Mouse (Mus musculus) embryonic facial prominence, embryonic 14.5 days (tissue): Measurements from ENCODE around the gene Hes6. TPM values are rescaled to one million over a fixed set of nuclear protein-coding genes. Genes with fewer than 3 reads are reported as not detected.

ENCODE experiments used
- ATAC-seq: fragments of 200-750 bp; cut with Nextera tagmentation; 2 replicates; pipeline ENCODE4 v1.8.0; 2017; ENCODE audit warnings: low read depth, moderate number of reproducible peaks, moderate TSS enrichment
- DNase-seq: peaks from one replicate; pipeline ENCODE4 v3.0.0-alpha.2; 2015; ENCODE audit warnings: low spot score
- H3K27ac ChIP-seq: fragments of 300-500 bp; sonication (generic); replicated peaks from 2 replicates; pipeline ENCODE4 v1.5.1; 2014; ENCODE audit warnings: low read depth, mild to moderate bottlenecking, low read length, moderate library complexity
- H3K27me3 ChIP-seq: fragments of 300-500 bp; sonication (generic); replicated peaks from 2 replicates; pipeline ENCODE4 v1.6.1; 2014; ENCODE audit warnings: low read length; ENCODE audit not compliant: control insufficient read depth, insufficient read depth
- H3K36me3 ChIP-seq: fragments of 300-500 bp; sonication (generic); 2 replicates; pipeline ENCODE4 v1.6.1; 2014; ENCODE audit warnings: low read length, mixed read lengths; ENCODE audit not compliant: control insufficient read depth, insufficient read depth
- H3K4me1 ChIP-seq: fragments of 300-500 bp; sonication (generic); 2 replicates; pipeline ENCODE4 v1.6.1; 2014; ENCODE audit warnings: antibody characterized with exemption, low read length; ENCODE audit not compliant: control insufficient read depth, insufficient read depth
- H3K4me2 ChIP-seq: fragments of 300-500 bp; sonication (generic); 2 replicates; pipeline ENCODE4 v1.6.1; 2014; ENCODE audit warnings: low read depth, mild to moderate bottlenecking, low read length, moderate library complexity, mixed read lengths
- H3K4me3 ChIP-seq: fragments of 300-500 bp; sonication (generic); 2 replicates; pipeline ENCODE4 v1.5.1; 2014; ENCODE audit warnings: low read depth, mild to moderate bottlenecking, low read length
- H3K9ac ChIP-seq: fragments of 300-500 bp; sonication (generic); 2 replicates; pipeline ENCODE4 v1.6.1; 2014; ENCODE audit warnings: low read depth, mild to moderate bottlenecking, low read length, moderate library complexity, mixed read lengths
- H3K9me3 ChIP-seq: fragments of 300-500 bp; sonication (generic); 2 replicates; pipeline ENCODE4 v1.6.1; 2016; ENCODE audit warnings: low read length; ENCODE audit not compliant: control insufficient read depth
- WGBS: fragments of 180-500 bp; shearing (Covaris S2); extraction: QIAGEN DNeasy Blood & Tissue Kit; methylation state at CpG from one replicate; pipeline ENCODE4 v1.1.7; 2014; 5-methylcytosine and 5-hydroxymethylcytosine counted together
- polyA plus RNA-seq: library from polyadenylated mRNA; unstranded; fragments of >200 nt; fragmentation: Nextera tagmentation; extraction: Ambion mirVana; gene quantifications from 2 replicates; pipeline ENCODE4 v1.2.1, GENCODE M21; 2014

Gene Hes6
- polyA plus RNA-seq, 1 experiment from 2014 or later = 106 TPM

DNA sequence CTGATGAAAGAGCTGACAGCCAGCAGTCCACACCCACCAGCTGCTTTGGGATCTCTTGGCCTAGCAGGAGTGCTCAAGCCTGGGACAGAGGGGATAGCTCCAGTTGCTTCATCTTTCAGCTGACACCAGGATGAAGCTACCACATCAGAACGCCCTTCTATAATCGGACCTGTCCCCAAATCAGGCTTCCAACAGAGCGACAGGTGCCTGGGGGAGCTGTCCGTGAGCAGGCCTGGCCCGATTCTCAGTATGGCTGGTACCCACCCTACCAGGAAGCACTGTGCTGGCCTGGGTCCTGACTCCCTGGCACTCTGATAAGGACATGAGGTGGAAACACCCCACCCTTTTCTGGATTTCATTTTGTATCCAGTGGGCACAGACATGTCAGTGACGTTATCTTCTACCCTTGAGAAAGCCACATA, 40.4 kb downstream of the Hes6 start:
- H3K36me3 ChIP-seq = peaks cover 84% of the 10 kb centered on the region

GRCm38 (mm10) chr1:91370055-91370454, 43.8 kb downstream of the Hes6 start:
- ATAC-seq = no peak
- peaks cover 4% of the 10 kb centered on the region; the same call in 1 of the 2 replicates for H3K4me1 ChIP-seq
- H3K27ac ChIP-seq = no peak overlapping the region
- H3K9me3 ChIP-seq = no peaks in the 10 kb centered on the region
- peaks cover 50% of the 10 kb centered on the region for H3K36me3 ChIP-seq
- H3K9ac ChIP-seq = no peak overlapping the region
- H3K4me2 ChIP-seq = no peak overlapping the region
- 89% methylated on average over 23 of the region's 23 CpGs for WGBS
- no peak overlapping the region for H3K4me3 ChIP-seq
- H3K27me3 ChIP-seq = no peaks in the 10 kb centered on the region
- no peak for DNase-seq

More for the DNA sequence above, 40.4 kb downstream of the Hes6 start:
- no peak overlapping the region for H3K4me2 ChIP-seq
- no peaks in the 10 kb centered on the region for H3K27me3 ChIP-seq
- no peaks in the 10 kb centered on the region for H3K4me1 ChIP-seq
- H3K4me3 ChIP-seq = no peak overlapping the region
- 76% methylated on average over 6 of the region's 6 CpGs for WGBS
- H3K9ac ChIP-seq = no peak overlapping the region
- no peak for ATAC-seq
- DNase-seq = peak; percentile 18
- no peaks in the 10 kb centered on the region for H3K9me3 ChIP-seq
- H3K27ac ChIP-seq = no peak overlapping the region

GRCm38 (mm10) chr1:91369408-91369807, 44.4 kb downstream of the Hes6 start:
- WGBS = 79% methylated on average over 4 of the region's 4 CpGs
- Histone ChIP-seq H3K9ac (no peak overlapping the region), H3K4me1 (peaks cover 4% of the 10 kb centered on the region; the same call in 1 of the 2 replicates), H3K4me3 (no peak overlapping the region), H3K27ac (no peak overlapping the region), H3K27me3 (no peaks in the 10 kb centered on the region), H3K36me3 (peaks cover 44% of the 10 kb centered on the region), H3K4me2 (no peak overlapping the region), H3K9me3 (no peaks in the 10 kb centered on the region)
- no peak for ATAC-seq
- no peak for DNase-seq

DNA sequence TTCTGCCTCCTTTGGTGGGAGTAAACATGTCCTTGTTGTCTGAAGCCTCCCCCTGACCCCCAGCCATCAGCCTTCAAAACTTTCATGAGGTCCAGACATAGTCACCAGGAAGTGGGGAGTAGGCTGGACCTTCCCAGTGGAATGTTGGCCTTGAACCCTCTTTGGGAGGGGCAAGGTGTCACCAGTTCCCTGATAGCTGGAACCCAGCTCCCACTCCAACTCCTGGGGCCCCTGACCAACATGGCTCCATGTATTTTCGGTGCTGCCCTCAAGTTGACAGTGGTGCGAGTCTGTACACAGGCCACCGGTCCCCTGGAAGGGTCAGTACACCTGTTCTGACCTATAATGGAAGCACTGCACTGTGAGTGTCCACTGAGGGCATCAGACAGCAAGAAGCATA, 46.5 kb downstream of the Hes6 start:
- Histone ChIP-seq H3K4me2 (0 out of 2 replicates have a peak overlapping the region, but pooled peaks have one; percentile 91), H3K9me3 (no peaks in the 10 kb centered on the region), H3K4me1 (peaks cover 4% of the 10 kb centered on the region; the same call in 1 of the 2 replicates), H3K4me3 (no peak overlapping the region), H3K27me3 (no peaks in the 10 kb centered on the region), H3K27ac (no peak overlapping the region), H3K9ac (no peak overlapping the region), H3K36me3 (peaks cover 23% of the 10 kb centered on the region)
- DNase-seq (no peak), ATAC-seq (no peak)
- WGBS = 94% methylated on average over 3 of the region's 3 CpGs

DNA sequence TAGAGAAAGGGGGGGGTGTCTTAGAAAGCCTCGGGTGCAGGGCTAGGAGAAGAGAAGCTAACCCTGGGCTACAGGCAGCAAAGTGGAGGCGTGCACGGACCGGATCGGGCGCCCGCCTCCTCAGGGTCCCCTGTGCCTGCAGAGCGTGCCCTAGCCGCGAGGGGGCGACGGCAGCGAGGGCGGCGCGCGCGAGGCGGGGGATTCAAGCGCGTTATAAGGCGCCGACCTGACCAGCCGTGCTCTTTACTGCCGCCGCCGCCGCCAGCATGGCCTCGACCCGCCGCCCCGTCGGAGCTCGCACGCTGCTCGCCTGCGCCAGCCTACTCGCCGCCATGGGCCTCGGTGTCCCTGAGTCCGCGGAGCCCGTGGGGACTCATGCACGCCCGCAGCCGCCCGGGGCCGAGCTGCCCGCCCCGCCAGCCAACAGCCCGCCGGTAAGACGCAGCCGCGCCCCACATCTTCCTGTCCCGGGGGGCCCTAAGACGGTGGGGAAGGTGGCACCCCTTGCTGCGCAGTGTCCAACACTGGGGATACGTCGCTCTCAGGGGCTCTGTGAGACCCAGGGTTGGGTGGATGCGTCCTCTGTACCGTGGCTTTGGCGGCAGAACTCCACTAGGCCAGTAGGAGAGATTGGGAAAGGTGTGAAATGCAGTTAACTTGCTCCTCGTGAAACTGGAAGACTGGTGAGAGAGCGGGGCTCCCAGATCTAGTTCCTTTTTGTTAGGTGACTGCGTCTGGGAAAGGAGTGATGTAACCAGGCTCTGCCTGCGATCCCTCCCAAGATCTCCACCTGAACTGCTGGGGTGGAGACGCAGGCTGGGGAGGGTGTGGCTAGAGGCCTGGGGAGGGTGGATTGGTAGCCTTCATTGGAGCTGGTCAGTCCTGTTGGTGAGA, 47.4 kb downstream of the Hes6 start, which contains the start of gene Erfe:
Erfe (plus strand) TSS at position 216 of the 894 bp plus-strand sequence.
- DNase-seq = peak; percentile 56
- Histone ChIP-seq H3K4me3 (peak within 1 kb of the TSS; percentile 47), H3K4me1 (peaks cover 4% of the 10 kb centered on the region; the same call in 1 of the 2 replicates), H3K9ac (peak within 1 kb of the TSS; percentile 67), H3K4me2 (peak within 1 kb of the TSS; percentile 91), H3K27ac (no peak within 1 kb of the TSS), H3K36me3 (peaks cover 15% of the 10 kb centered on the region), H3K9me3 (no peaks in the 10 kb centered on the region), H3K27me3 (no peaks in the 10 kb centered on the region)
- 3% methylated on average over 14 of the region's 68 CpGs for WGBS
- peak; percentile 68 for ATAC-seq

GRCm38 (mm10) chr1:91365816-91366214, 48.0 kb downstream of the Hes6 start:
- 26% methylated on average over 8 of the region's 8 CpGs for WGBS
- no peaks in the 10 kb centered on the region for H3K27me3 ChIP-seq
- H3K36me3 ChIP-seq = peaks cover 9% of the 10 kb centered on the region; the same call in 1 of the 2 replicates
- H3K9ac ChIP-seq = peak overlapping the region; percentile 67
- peak overlapping the region; percentile 91 for H3K4me2 ChIP-seq
- no peaks in the 10 kb centered on the region for H3K9me3 ChIP-seq
- no peak for DNase-seq
- H3K4me3 ChIP-seq = peak overlapping the region; percentile 47
- peaks cover 4% of the 10 kb centered on the region; the same call in 1 of the 2 replicates for H3K4me1 ChIP-seq
- ATAC-seq = no peak
- H3K27ac ChIP-seq = no peak overlapping the region

DNA sequence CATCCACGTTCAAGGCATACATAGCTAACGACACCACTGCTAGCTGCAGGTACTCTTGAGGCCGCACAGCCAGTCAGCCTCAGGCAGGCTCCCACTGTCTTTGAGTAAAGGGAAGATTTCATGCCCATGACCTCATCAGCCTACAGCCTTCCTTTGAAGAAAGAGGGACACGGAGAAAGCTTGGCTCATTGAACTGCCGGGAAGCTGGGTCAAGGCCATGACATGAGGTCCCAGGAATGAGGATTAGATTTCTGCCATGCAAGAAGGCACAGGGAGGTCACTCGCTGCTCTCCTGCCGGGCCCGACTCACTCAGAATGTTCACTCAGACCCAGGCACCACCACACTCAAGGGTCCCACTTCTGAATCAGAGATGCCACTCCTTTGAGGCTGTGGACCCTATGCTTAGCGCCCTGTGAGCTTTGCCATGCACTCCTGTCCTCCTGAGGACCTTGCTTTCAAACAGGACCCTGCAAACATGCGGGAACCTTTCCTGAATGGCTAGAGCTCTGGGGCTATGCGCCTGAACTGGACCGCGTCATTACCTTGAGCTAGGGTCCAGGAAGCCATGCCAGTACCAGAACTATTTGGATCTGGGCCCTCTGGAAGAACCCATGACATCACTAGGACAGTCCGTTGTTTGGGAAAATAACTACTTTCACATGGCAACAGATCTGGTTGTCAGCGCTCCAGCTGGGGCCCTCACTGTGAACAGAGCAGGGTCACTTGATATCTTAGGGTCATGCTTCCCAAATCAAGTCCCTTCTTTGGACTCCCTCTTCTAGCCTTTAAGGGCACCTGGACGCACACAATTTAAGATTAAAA, 48.8 kb downstream of the Hes6 start:
- no peak overlapping the region for H3K9ac ChIP-seq
- WGBS = 86% methylated on average over 16 of the region's 16 CpGs
- no peaks in the 10 kb centered on the region for H3K9me3 ChIP-seq
- no peak overlapping the region for H3K4me3 ChIP-seq
- H3K36me3 ChIP-seq = 0 out of 2 replicates have a peak, but pooled peaks cover 2% of the 10 kb centered on the region
- ATAC-seq = no peak
- DNase-seq = no peak
- H3K4me1 ChIP-seq = peaks cover 4% of the 10 kb centered on the region; the same call in 1 of the 2 replicates
- no peaks in the 10 kb centered on the region for H3K27me3 ChIP-seq
- no peak overlapping the region for H3K4me2 ChIP-seq
- no peak overlapping the region for H3K27ac ChIP-seq

DNA sequence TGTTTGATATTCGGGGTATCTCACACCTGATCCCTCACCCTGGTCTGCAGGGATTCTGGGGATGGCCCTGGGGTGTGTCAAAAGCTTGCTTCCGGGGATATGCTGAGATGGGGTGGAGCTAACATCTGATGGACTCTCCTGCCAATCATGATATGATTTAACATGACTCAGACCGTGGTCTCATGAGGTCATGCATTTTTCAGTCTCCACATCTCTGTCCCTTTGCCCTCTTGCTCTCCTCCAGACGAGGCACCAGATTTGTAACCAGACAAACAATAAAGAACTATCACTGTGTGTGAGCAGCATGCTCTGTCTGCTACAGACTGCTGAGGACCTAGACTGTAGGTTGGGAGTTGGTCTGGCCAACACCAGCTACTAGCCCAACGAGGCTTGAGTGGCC, 51.7 kb downstream of the Hes6 start:
- ATAC-seq = no peak
- H3K36me3 ChIP-seq = no peaks in the 10 kb centered on the region
- H3K27me3 ChIP-seq = no peaks in the 10 kb centered on the region
- H3K9ac ChIP-seq = no peak overlapping the region
- no peaks in the 10 kb centered on the region for H3K9me3 ChIP-seq
- DNase-seq = no peak
- H3K4me3 ChIP-seq = no peak overlapping the region
- no peak overlapping the region for H3K27ac ChIP-seq
- H3K4me1 ChIP-seq = peaks cover 4% of the 10 kb centered on the region; the same call in 1 of the 2 replicates
- no peak overlapping the region for H3K4me2 ChIP-seq
- WGBS = 73% methylated on average over 5 of the region's 5 CpGs
